Mouse (Mus musculus) liver, adult 2 months (tissue): ENCODE measurements around the gene Gm10228. TPM values are rescaled to one million over a fixed set of nuclear protein-coding genes. Genes with fewer than 3 reads are reported as not detected.
"Not testable (repeated sequence)": the region's sequence is repeated elsewhere in the genome, so short reads cannot be mapped to it uniquely, and the experiment has no call there.

Experiments
- DNase-seq: peaks from one replicate; pipeline ENCODE4 v3.0.0-alpha.2; 2011; ENCODE audit warnings: low read depth, low spot score; ENCODE audit errors: extremely low read depth
- H3K27ac ChIP-seq: fragments of 200-500 bp; replicated peaks from 2 replicates; pipeline ENCODE4 v1.5.1; 2012; ENCODE audit warnings: low read depth, mild to moderate bottlenecking, control low read depth, inconsistent platforms, low read length; ENCODE audit not compliant: insufficient read depth
- H3K27me3 ChIP-seq: fragments of 200-500 bp; 2 replicates; pipeline ENCODE4 v1.6.1; 2012; ENCODE audit warnings: mild to moderate bottlenecking, moderate library complexity, low read length, inconsistent platforms; ENCODE audit not compliant: control insufficient read depth, insufficient read depth
- H3K36me3 ChIP-seq: fragments of 200-500 bp; 2 replicates; pipeline ENCODE4 v1.6.1; 2012; ENCODE audit warnings: low read length, inconsistent platforms; ENCODE audit not compliant: control insufficient read depth, insufficient read depth
- H3K4me1 ChIP-seq: fragments of 200-500 bp; 2 replicates; pipeline ENCODE4 v1.6.1; 2011; ENCODE audit warnings: low read length; ENCODE audit not compliant: control insufficient read depth, insufficient read depth
- H3K4me3 ChIP-seq: fragments of 200-500 bp; 2 replicates; pipeline ENCODE4 v1.5.1; 2011; ENCODE audit warnings: low read depth, mild to moderate bottlenecking, control low read depth, low read length, moderate library complexity; ENCODE audit not compliant: insufficient read depth
- H3K79me2 ChIP-seq: fragments of 200-500 bp; 2 replicates; pipeline ENCODE4 v1.6.1; 2012; ENCODE audit warnings: inconsistent platforms, mild to moderate bottlenecking, low read length, moderate library complexity; ENCODE audit not compliant: control insufficient read depth, insufficient read depth
- H3K9ac ChIP-seq: fragments of 200-500 bp; 2 replicates; pipeline ENCODE4 v1.6.1; 2012; ENCODE audit warnings: low read depth, mild to moderate bottlenecking, control low read depth, inconsistent platforms, low read length
- CTCF ChIP-seq: fragments of 200-500 bp; IDR thresholded peaks from 2 replicates; pipeline ENCODE4 v1.5.1; 2011; ENCODE audit warnings: low read depth, low read length, control low read depth
- POLR2A ChIP-seq: fragments of 200-500 bp; IDR thresholded peaks from 2 replicates; pipeline ENCODE4 v1.6.1; 2011; ENCODE audit warnings: low read length, control low read depth; ENCODE audit not compliant: insufficient read depth; ENCODE audit errors: extremely low read depth
- WGBS: fragments of 180-500 bp; shearing (Covaris S2); methylation state at CpG from one replicate; pipeline ENCODE4 v1.1.7; 2018; 5-methylcytosine and 5-hydroxymethylcytosine counted together
- polyA plus RNA-seq: library from polyadenylated mRNA; depleted of rRNA; stranded (reverse); fragments of >200 nt; gene quantifications from 2 replicates; pipeline ENCODE4 v1.2.3, GENCODE M21; 2012; rRNA removed
- total RNA-seq: library from RNA; depleted of rRNA; stranded (reverse); fragments of >200 nt; gene quantifications from 2 replicates; pipeline ENCODE4 v1.2.3, GENCODE M21; 2014; rRNA removed

Gene Gm10228
- not detected in 2 replicates for total RNA-seq
- not detected in 2 replicates for polyA plus RNA-seq

DNA sequence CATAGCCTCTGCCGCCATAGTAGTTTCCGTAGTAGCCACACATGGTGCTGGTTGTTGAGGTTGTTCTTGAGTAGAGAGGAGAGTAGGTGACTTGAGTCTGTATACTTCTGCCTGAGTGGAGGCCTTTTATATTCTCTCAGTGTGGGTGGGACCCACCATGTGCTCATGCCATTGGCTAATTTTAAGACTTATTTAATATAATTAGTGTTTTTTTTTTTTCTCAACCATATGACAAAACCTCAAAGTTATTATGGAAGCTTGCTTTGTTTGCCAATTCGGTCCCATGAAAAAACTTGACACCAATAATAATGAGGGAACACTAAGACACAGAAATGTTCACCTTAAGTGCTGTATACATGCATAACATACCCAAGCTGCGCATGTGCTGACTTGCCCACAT, at the start of gene Gm10228:
Gm10228 (minus strand) TSS at position 101 of the 400 bp plus-strand sequence.
- H3K27me3 ChIP-seq, H3K9ac ChIP-seq, H3K79me2 ChIP-seq, DNase-seq, H3K4me3 ChIP-seq, H3K27ac ChIP-seq, H3K36me3 ChIP-seq, H3K4me1 ChIP-seq: not testable (repeated sequence)
- WGBS, result 79% methylated on average over 2 of the region's 4 CpGs

GRCm38 (mm10) chr16:89071041-89071440, 29.8 kb upstream of the Gm10228 start:
- not testable (repeated sequence) for H3K4me3 ChIP-seq, H3K9ac ChIP-seq, H3K36me3 ChIP-seq, H3K27me3 ChIP-seq, H3K79me2 ChIP-seq, H3K27ac ChIP-seq, DNase-seq, H3K4me1 ChIP-seq
- 64% methylated on average over 2 of the region's 2 CpGs for WGBS

DNA sequence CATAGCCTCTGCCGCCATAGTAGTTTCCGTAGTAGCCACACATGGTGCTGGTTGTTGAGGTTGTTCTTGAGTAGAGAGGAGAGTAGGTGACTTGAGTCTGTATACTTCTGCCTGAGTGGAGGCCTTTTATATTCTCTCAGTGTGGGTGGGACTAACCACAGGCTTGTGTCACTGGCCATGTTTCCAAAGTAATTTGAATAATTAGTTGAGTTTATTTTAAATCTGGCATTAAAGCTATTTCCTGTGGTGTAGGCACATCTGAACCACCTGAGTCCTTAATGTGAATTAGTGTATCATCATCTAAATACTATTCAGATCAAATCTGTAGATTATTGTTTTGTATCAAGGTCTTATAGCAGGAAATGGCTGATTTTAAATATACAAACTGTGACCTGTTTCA, 22.6 kb upstream of the Gm10228 start, which contains the start of gene 1110025L11Rik:
1110025L11Rik (minus strand) TSS at position 101 of the 400 bp plus-strand sequence.
- H3K4me3 ChIP-seq, H3K79me2 ChIP-seq, H3K4me1 ChIP-seq, H3K9ac ChIP-seq, H3K36me3 ChIP-seq, H3K27ac ChIP-seq, H3K27me3 ChIP-seq, DNase-seq: not testable (repeated sequence)
- WGBS, result no CpG with 5 or more reads among the region's 2 CpGs

DNA sequence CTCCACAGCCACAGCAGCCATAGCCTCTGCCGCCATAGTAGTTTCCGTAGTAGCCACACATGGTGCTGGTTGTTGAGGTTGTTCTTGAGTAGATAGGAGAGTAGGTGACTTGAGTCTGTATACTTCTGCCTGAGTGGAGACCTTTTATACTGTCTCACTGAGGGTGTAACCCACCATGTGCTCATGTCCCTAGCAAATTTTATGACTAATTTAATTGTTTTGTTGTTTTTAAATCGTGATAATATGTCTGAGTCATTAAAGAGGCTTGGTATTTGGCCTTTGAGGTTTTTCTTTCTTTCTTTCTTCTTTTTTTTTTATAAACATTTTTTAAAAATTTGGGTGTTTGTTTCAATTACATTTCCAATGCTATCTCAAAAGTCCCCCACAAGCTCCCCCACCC, 6.5 kb upstream of the Gm10228 start, which contains the start of gene Krtap6-5:
Krtap6-5 (minus strand) TSS at position 101 of the 400 bp plus-strand sequence.
- TF ChIP-seq CTCF (no peak), POLR2A (no peak)
- H3K36me3 ChIP-seq, result no peaks in the 10 kb centered on the region
- no peaks in the 10 kb centered on the region for H3K4me1 ChIP-seq
- H3K4me3 ChIP-seq, result no peak within 1 kb of the TSS
- WGBS, result 79% methylated on average over 3 of the region's 3 CpGs
- H3K27me3 ChIP-seq, result no peaks in the 10 kb centered on the region
- no peak within 1 kb of the TSS for H3K27ac ChIP-seq
- no peaks in the 10 kb centered on the region for H3K79me2 ChIP-seq
- H3K9ac ChIP-seq, result no peak within 1 kb of the TSS
- DNase-seq, result no peak

DNA sequence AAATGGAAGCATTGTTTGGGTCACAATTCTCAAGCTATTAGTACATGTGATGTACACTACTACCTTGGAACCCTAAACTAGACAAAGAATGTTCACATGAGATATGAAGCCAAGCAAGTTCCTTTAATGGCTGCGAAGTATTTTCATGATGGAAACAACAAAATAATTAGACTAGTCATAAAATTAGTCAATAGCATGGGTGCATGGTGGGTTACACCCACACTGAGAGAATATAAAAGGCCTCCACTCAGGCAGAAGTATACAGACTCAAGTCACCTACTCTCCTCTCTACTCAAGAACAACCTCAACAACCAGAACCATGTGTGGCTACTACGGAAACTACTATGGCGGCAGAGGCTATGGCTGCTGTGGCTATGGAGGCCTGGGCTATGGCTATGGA, 9.9 kb downstream of the Gm10228 start, which contains the start of gene Krtap6-1:
Krtap6-1 (plus strand) TSS at position 301 of the 400 bp plus-strand sequence.
- not testable (repeated sequence) for H3K27ac ChIP-seq, H3K4me1 ChIP-seq, DNase-seq, H3K27me3 ChIP-seq, H3K36me3 ChIP-seq, H3K79me2 ChIP-seq, H3K9ac ChIP-seq, H3K4me3 ChIP-seq
- WGBS, result 87% methylated on average over 3 of the region's 3 CpGs

DNA sequence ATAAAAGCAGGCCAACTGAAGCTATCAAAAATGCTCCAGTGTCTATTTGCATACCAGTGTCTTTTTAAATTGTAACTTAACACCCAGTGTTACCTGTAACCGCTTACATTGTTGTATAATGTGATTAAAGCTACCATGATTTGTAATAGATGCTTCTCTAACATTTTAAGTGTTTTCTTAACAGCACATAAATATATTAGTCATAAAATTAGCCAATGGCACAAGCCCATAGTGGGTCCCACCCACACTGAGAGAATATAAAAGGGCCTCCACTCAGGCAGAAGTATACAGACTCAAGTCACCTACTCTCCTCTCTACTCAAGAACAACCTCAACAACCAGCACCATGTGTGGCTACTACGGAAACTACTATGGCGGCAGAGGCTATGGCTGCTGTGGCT, 26.3 kb downstream of the Gm10228 start, which contains the start of gene Gm10229:
Gm10229 (plus strand) TSS at position 301 of the 400 bp plus-strand sequence.
- H3K9ac ChIP-seq, DNase-seq, H3K79me2 ChIP-seq, H3K36me3 ChIP-seq, H3K27me3 ChIP-seq, H3K27ac ChIP-seq, H3K4me1 ChIP-seq, H3K4me3 ChIP-seq: not testable (repeated sequence)
- WGBS, result 86% methylated on average over 2 of the region's 3 CpGs

GRCm38 (mm10) chr16:89013973-89014372, 27.3 kb downstream of the Gm10228 start:
- TF ChIP-seq POLR2A, result no peak
- TF ChIP-seq CTCF, result no peak
- Histone ChIP-seq H3K9ac (no peak overlapping the region), H3K27me3 (no peaks in the 10 kb centered on the region), H3K4me3 (no peak overlapping the region), H3K27ac (no peak overlapping the region), H3K4me1 (no peaks in the 10 kb centered on the region), H3K79me2 (no peaks in the 10 kb centered on the region), H3K36me3 (no peaks in the 10 kb centered on the region)
- DNase-seq, result no peak
- WGBS, result 92% methylated on average over 3 of the region's 3 CpGs
